Mouse (Mus musculus) urinary bladder, adult 18-20 months (tissue): Measurements from ENCODE around the gene Sdha.
A peak's percentile ranks its signal among the peaks of the same experiment; 100 is the strongest.

ENCODE experiments used
- DNase-seq, 2 experiments: peaks; one replicate each; pipeline ENCODE4 v3.0.0; 2022; ENCODE audit warnings: low spot score in 2 of 2, mixed read lengths in 2 of 2

The Sdha gene

DNA sequence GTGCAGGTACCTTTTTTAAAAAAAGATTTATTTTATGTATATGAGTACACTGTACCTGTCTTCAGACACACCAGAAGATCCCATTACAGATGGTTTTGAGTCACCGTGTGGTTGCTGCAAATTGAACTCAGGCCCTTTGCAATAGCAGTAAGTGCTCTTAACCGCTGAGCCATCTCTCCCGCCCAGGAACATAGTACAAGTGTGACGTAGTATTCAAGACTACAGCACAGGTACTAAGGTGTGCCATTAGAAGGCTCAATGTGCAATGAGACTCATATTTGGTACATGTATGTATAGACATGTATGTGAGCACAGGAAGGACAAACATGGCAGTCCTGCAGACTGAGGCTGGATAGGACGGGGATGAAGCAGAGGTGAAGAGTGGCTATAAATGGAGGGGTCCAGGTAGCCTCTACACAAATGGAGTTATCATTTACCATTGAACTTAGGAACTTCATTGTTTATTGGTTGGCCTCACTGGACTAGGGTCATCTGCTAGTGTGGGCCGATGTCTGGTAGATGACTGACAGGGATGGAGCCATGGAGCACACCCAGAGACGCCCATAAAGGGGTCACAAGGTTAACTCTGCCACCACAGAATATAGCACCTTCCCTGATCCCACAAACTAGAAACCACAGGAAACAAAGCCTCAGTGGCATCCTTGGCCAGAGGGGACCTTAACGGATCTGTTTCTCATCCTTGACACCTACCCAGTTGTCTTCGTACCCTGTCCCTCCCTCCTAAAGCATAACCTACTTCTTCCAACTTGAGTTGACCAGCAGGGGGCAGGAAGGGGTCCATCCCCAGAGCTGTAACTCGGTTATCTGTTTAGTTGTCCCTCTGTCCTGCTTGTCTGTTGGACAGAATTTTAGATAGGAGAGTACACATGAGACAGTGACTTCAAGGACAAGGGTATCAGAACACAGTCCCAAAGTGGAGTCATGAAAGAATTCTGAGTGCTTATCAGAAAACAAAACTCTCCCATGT, 47.7 kb downstream of the Sdha start:
- no peak for DNase-seq

DNA sequence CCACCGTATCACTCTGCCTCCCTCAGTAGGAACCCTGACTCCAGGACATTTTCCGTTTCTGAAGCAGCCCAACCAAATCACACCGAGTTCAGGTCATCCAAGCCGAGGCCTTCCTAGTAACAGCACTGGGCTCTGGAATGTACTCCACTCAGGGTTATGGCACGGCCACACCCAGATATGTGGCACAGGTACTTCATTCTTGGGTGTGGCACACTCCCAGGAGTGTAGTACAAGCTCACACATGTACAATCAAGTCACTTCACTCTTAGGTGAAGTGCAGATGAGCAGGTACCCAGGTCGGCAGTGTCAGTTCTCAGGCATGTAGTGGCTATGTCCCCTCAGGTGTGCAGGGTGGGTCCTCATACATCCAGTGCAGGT, 48.5 kb downstream of the Sdha start:
- DNase-seq = peak; percentile 12 to 18

DNA sequence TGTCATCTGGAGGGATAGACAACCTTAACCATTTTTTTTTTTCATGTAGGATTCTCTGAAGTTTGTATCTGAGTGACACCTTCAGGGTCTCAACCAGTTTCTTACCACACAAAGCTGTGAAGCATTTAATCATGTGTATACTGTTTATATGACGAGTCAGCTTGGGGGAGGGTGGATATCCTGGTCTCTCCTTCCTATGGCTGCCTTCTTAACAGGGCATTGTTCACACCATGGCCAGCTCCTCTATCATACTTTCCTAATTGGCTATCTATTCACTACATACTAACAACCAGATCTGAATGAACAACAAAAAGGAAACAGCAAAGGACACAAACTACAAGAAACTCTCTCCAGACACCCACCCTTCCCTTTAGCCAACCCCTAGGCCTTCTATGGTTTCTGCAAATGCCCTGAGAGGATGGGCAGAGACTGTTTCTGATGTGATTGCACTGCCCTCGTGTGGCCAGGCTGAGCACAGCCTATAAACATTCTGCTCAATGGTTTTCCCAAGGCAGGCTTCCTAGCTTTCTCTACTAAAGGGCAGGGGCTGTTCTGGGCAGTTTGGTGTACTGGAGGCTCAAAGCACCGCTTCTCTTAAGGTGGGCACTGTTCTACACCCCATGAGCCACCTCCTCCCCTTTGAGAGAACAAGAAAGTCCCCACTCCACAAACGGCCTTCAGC, 49.0 kb downstream of the Sdha start:
- DNase-seq = peak; percentile 38 to 52

DNA sequence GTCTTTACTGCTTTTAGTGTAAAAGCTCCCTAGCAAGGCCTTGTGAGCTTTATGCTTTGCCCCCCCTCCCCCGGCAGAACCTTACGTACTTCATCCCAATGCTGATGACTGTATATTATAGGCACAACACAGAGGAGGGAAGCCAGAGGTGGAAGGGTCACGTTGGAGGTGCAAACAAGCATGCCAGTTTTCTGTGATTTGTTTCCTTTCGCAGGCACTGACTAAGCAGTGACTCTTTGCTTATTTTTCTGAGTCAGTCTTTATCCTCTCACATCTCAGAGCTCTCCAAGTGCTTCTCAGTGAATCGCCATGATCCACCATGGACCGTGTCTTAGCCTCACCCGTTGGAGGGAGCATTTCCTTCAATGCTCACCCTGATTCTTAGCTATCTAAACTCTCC, 53.7 kb downstream of the Sdha start:
- no peak for DNase-seq

DNA sequence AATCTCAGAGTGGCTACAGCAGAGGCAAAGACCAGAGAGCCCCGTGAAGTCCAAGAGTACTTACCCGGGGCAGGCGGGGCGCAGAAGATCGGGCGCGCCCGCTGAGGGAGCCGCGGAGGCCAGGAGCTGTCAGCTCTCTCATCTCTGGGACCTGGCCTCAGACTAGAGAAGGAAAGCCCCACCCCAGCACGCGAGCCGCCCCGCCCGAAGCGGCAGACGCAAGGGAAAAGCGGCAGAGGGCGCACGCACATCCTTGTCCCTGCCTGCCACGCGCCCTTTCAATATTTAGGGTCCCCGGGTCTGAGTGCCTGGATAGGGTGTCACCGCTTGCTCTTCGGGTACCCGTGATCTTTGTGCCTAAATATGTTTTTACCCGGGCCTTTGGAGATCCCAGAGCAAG, 57.9 kb downstream of the Sdha start, which contains the start of gene Ahrr:
Gene Ahrr (minus strand): TSS at position 165 of the 400 bp plus-strand sequence.
- peak; percentile 56 to 66 for DNase-seq

DNA sequence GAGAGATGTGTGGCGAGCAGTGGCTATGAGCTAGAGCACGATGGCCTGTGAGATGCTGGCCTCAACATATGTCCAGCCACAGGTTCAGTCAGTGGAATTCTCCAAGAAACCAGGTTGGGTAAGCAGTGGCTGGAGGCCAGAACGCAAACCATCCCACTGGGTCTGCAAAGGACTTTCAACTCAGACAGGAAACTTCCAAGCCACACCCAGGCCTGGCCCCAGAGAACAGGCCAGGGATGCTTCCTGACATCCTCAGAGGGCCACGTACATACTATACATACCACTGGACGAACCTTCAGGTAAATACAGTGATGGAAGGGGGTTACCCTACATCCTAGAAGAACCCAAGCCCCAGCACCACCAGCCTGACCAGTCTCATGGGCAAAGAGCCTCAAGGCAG, 60.4 kb downstream of the Sdha start:
- no peak for DNase-seq

DNA sequence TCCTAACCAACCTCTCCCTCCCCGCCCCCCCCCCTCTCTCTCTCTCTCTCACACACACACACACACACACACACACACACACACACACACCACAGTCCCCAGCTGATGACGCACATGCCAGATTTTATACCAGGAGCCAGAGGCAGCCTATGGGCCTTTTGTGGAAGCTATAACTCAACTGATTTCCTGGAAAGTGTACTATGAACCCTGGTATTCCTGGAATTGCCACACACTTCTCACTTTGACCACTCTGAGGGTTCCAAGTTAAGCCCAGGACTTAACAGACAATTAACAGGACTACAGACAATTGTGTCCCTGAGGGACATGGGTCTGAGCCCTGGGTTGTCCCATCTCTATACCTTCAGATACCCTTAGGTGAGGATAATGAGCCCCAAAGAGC, 67.8 kb downstream of the Sdha start:
- DNase-seq = no peak

DNA sequence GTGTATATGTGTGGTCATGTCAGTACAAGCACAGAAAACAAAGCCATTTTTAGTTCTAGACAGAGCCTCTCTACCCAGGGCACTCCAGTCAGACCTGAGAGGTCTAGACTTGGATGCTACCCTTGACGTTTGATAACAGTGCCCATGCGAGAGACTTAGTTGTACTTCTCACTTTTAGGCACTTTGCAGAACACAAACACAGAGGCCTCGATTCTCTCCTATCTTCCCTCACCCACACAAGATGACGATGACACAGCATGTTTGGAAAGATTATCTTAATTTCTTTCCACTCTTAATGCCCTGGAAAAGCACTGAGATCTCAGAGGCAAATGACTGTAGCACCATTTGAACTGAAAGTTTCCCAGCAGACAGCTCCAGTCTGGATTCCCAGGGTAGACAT, 74.4 kb downstream of the Sdha start:
- no peak for DNase-seq
